Mouse (Mus musculus): ENCODE results near the gene Mindy3.

Mindy3 gene

DNA sequence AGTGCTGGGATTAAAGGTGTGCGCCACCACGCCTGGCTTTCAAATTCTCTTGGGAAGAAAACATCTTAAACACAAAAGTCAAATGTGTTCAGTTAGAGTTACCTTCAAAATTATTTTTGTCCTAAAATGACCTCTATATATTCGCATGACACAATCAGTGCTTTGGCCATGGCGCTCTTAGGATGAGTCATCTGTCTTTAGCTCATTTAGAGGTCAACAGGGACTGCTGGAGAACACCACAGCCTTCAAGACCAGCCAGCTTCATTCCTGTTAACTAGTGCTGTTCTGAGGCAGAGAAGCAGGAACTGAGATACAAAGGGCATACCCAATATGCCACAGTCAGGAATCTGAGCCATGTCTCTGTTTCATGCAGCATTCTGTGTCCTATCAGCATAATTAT lies 47.9 kb downstream of the Mindy3 start:
- DNase-seq (ENCODE audit: low spot score): no peak

DNA sequence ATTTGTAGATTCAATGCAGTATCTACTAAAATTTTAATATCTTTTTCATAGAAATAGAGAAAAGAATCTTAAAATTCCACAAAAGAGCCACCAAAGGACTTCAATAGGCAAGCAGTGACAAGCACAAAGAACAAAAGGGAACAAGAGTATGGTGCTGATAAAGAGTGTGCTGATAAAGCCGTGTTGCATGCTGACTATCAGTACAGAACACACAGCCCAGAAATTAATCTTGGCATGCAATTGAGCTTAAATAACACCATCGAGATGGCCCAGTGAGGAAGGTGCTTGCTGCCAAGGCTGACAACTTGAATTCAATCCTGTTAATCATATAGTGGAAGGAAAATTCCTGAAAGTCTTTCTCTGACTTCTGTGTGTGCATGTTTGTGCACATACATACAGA lies 50.8 kb downstream of the Mindy3 start:
- no peak for DNase-seq (ENCODE audit: low spot score)

GRCm38 (mm10) chr2:12368016-12368415 lies 51.3 kb downstream of the Mindy3 start:
- no peak for DNase-seq (ENCODE audit: low spot score)

GRCm38 (mm10) chr2:12361310-12361709 lies 58.0 kb downstream of the Mindy3 start:
- no peak for DNase-seq (ENCODE audit: low spot score)

- no peak for DNase-seq (ENCODE audit: low spot score)
Measured at GRCm38 (mm10) chr2:12354837-12355236, 64.4 kb downstream of the Mindy3 start.

DNA sequence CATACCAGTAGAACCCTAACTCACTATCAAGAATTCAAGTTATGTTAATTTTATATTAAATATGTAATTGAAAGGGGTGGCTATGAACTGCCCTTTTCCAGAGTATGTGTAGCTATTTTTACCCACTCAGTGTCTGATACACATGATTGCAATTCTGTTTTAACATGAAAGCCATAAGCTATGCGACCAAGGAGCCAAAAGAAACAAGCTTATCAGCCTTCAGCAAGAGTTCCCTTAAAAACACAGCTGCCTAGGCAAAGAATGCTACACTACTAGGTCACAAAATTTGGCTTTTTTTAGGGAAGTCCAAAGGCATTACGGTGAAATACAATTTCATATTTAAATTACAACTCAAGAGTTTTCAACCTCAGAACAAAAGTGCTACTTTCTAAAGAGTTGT lies 70.4 kb downstream of the Mindy3 start:
- no peak for DNase-seq (ENCODE audit: low spot score)

DNA sequence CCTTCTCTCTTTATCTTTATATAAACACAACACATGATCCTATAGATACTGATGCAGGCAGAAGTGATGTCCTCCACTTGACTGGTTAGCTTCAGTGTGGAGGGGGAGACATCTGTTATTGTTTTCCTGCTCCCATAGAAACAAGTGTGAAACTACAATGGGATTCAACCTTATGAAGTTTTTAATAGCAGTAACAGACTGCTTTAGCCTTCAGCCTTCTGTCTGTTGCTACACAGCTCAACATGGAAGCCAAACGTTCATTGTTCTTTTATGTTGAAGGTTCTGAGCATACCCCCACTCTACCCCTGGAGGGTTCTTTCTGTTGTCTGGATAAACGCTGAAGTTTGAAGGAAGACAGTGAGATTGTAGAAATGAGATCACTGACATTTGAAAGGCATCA lies 87.3 kb downstream of the Mindy3 start:
- DNase-seq (ENCODE audit: low spot score): no peak

- DNase-seq (ENCODE audit: low spot score): no peak
Measured at GRCm38 (mm10) chr2:12329620-12330019, 89.7 kb downstream of the Mindy3 start.

GRCm38 (mm10) chr2:12329068-12329407 lies 90.2 kb downstream of the Mindy3 start:
- DNase-seq (ENCODE audit: low spot score): no peak

DNA sequence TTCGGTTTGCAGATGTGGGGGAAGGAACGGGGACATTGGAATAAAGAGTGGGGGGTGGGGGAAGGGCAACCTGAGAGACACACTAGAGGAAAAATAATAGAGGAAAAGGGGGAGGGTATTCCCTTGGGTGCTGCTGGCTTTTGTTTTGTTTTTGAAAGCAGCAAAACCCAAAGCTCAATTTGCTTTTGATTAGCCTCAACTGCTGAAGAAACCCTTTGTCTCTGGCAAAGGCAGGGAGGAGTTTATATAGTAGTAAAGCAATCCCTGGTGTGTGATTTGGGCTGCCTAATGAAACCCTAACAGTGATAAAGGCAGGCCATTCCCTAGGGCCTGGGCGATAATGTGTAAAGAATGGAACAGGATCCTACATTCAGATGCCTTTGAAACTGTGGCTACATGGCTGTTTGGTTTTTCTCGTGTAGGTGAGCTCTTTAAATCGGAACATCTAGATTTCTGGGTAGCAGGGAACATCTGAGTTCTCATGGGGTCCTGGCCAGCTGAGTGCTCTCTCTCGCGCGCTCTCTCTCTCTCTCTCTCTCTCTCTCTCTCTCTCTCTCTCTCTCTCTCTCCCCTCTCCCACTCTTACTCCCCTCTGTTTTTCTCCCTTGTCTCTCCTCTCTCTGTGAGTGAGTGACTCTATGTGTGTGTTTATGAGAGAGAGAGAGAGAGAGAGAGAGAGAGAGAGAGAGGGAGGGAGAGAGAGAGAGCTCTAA lies 90.8 kb downstream of the Mindy3 start:
- no peak for DNase-seq (ENCODE audit: low spot score)

DNA sequence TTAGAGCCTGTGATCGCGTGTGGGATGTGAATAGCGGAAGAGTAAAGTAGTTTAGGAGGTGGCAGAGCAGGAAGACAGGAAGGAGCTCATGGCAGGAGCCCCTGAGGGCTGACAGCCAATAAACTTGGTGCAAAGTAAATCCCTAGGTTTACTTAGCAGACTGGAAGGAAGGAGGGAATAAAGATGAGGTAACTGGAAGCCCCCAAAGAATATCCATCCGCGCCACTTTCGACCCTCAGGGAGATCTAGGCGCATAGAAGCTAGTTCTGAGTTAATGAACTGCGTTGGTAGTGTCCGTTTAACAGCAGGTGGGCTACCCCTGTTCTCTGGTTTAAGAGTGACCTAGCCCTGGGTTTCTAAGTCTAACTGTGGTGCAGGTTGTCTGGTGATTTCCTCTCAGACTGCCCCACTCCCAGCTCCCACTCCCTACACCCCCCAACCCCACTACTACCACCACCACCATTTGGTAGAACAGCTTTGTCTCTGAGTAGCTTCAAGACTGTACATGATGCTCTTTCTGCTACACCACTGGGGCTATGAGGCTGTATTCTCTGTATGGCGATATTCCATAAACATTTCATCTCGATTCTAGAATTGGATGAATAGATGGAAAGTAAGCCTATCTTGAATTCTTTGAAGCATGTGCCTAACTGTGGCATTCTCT lies 91.4 kb downstream of the Mindy3 start:
- DNase-seq (ENCODE audit: low spot score): no peak

GRCm38 (mm10) chr2:12327216-12327615 lies 92.1 kb downstream of the Mindy3 start:
- DNase-seq (ENCODE audit: low spot score): peak; percentile 60

- no peak for DNase-seq (ENCODE audit: low spot score)
Measured at GRCm38 (mm10) chr2:12325868-12326267, 93.4 kb downstream of the Mindy3 start.

- DNase-seq (ENCODE audit: low spot score): peak; percentile 44
Measured at GRCm38 (mm10) chr2:12325417-12325816, 93.9 kb downstream of the Mindy3 start.

GRCm38 (mm10) chr2:12320914-12321313 lies 98.4 kb downstream of the Mindy3 start:
- DNase-seq (ENCODE audit: low spot score): no peak

GRCm38 (mm10) chr2:12318715-12319114 lies 100.6 kb downstream of the Mindy3 start:
- DNase-seq (ENCODE audit: low spot score): no peak

DNA sequence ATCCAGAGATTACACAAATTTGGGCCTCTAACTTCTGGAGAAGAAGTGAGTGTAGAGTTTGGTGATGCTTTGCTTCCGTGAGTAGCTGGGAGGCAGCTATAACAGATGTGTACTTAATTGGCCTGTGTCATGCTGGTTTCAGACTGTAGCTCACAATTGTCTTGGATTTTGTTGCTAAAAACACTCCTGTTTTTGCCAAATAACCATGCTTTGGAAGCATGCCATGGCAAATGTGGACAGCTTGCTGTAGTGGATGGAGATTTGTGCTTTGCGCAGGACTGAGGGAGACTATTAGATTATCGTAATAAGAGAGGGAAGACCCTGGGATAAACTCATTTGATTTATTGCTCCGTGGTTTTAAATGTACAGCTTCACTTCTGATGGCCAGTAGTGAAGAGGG lies 101.2 kb downstream of the Mindy3 start:
- DNase-seq (ENCODE audit: low spot score): no peak

DNA sequence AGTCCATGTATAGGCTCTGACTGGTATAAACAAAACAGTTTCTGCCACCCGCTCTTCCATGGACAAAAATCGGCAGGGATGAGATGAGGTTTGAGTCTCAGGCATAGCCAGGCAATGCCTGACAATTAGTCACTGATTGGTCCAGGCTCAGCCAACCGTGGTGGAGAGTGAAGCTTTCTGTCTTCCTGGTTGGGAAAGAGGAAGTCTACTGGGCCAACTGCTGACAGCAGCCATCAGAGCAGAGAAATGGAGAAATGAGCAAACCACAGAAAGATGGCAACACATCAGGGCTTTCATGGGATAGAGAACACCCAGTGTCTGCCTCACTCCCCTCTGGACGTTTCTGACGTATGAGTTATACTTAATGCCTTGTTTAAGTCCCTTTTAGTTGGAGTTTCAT lies 101.9 kb downstream of the Mindy3 start:
- no peak for DNase-seq (ENCODE audit: low spot score)

- peak; percentile 44 for DNase-seq (ENCODE audit: low spot score)
Measured at GRCm38 (mm10) chr2:12316361-12316760, 102.9 kb downstream of the Mindy3 start.

- DNase-seq (ENCODE audit: low spot score): no peak
Measured at GRCm38 (mm10) chr2:12314028-12314427, 105.2 kb downstream of the Mindy3 start.

DNA sequence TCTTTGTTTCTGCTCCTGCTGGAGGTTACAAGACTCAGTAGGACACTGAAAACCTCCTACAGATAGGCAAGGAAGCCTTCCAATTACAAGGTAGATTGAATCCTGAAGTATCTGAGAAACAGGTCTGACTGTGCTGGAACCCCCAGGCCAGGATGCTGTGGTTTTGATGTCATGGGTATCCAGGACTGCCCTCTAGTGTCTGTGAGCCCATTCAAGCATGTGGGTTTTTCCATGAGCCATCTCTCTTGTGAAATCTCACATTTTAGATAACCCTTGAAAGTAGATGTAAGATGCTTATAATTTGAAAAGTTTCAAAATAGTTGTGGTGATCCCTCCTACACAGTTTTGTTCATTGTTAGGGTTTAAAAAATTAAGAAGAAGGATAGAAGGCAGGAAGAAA lies 110.8 kb downstream of the Mindy3 start:
- DNase-seq (ENCODE audit: low spot score): no peak

DNA sequence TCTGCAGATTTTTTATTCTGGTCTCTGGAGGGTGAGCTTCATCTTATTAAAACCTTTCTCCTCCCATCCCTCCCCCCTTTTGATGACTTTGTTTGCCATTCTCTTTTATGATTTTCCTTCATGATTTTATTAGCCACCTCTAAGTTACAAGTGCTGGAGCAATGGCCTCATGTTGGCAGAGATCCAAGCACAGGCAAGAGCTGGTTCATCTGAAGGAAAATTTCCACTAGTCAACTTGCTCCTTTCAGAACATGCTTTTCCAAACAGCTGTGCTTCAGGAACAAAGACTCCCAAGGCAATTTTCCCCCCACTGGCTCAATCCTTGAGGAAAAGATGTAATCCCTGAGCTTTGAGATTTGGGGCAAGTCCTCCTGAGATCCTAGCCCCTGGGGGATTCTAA lies 112.0 kb downstream of the Mindy3 start:
- no peak for DNase-seq (ENCODE audit: low spot score)

DNA sequence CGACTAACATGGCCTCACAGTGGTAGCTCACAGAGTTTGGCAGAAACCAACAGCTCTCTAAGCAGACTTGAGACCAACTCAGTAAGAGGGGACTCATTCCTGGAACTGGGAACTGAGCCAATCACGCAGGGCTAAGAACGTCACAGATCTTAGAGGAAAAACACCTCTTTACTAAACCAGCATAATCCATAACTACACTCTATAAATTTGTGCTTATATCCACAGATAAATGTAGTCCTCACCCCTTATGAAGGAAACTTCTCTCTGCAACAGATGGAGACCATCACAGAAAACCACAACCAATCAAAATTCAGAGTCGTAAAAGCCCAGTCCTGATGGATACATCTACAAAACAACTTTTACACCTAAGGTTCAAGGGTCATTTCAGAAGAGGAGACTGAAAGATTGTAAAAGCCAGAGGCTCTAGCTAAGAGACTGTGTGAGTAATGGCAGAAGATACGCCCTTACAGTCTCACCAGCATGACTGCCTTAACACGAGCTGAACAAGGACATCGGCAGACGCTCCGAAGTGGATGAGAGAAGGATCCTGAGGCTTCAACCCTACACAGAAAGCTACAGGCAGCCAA lies 114.1 kb downstream of the Mindy3 start:
- DNase-seq (ENCODE audit: low spot score): no peak
